Mouse (Mus musculus) midbrain, embryonic 11.5 days (tissue): ENCODE results near the gene Eml1. TPM values are rescaled to one million over a fixed set of nuclear protein-coding genes. Genes with fewer than 3 reads are reported as not detected.

ENCODE experiments used
- ATAC-seq: fragments of 200-750 bp; cut with Nextera tagmentation; 2 replicates; pipeline ENCODE4 v1.8.0; 2017; ENCODE audit warnings: moderate TSS enrichment, moderate library complexity; ENCODE audit not compliant: low FRiP score
- DNase-seq: peaks from one replicate; pipeline ENCODE4 v3.0.0; 2015; ENCODE audit warnings: low spot score; ENCODE audit errors: missing footprints
- H3K27ac ChIP-seq: fragments of 300-500 bp; sonication (generic); 2 replicates; pipeline ENCODE4 v1.5.1; 2014; ENCODE audit warnings: low read depth, low read length
- H3K27me3 ChIP-seq: fragments of 300-500 bp; sonication (generic); 2 replicates; pipeline ENCODE4 v1.6.1; 2014; ENCODE audit warnings: mild to moderate bottlenecking, low read length, moderate library complexity, mixed read lengths; ENCODE audit not compliant: control insufficient read depth, insufficient read depth
- H3K36me3 ChIP-seq: fragments of 300-500 bp; sonication (generic); 2 replicates; pipeline ENCODE4 v1.6.1; 2014; ENCODE audit warnings: mild to moderate bottlenecking, low read length, moderate library complexity, mixed read lengths; ENCODE audit not compliant: control insufficient read depth, insufficient read depth
- H3K4me1 ChIP-seq: fragments of 300-500 bp; sonication (generic); 2 replicates; pipeline ENCODE4 v1.6.1; 2014; ENCODE audit warnings: low read length; ENCODE audit not compliant: control insufficient read depth, insufficient read depth
- H3K4me2 ChIP-seq: fragments of 300-500 bp; sonication (generic); 2 replicates; pipeline ENCODE4 v1.6.1; 2014; ENCODE audit warnings: mild to moderate bottlenecking, moderate library complexity
- H3K4me3 ChIP-seq: fragments of 300-500 bp; sonication (generic); 2 replicates; pipeline ENCODE4 v1.5.1; 2014; ENCODE audit warnings: low read depth, low read length
- H3K9ac ChIP-seq: fragments of 300-500 bp; sonication (generic); 2 replicates; pipeline ENCODE4 v1.6.1; 2014; ENCODE audit warnings: low read length
- H3K9me3 ChIP-seq: fragments of 300-500 bp; sonication (generic); 2 replicates; pipeline ENCODE4 v1.6.1; 2016; ENCODE audit warnings: low read length; ENCODE audit not compliant: control insufficient read depth
- WGBS: fragments of 180-500 bp; shearing (Covaris S2); extraction: QIAGEN DNeasy Blood & Tissue Kit; methylation state at CpG from one replicate; pipeline ENCODE4 v1.1.7; 2014; 5-methylcytosine and 5-hydroxymethylcytosine counted together
- polyA plus RNA-seq: library from polyadenylated mRNA; unstranded; fragments of >200 nt; fragmentation: Nextera tagmentation; extraction: Ambion mirVana; gene quantifications from 2 replicates; pipeline ENCODE4 v1.2.1, GENCODE M21; 2014

The Eml1 gene
- polyA plus RNA-seq, 1 experiment from 2014 or later: 111 TPM

GRCm38 (mm10) chr12:108519374-108519773, 148.6 kb downstream of the Eml1 start:
- ATAC-seq: no peak
- H3K4me2 ChIP-seq: no peak overlapping the region
- H3K27ac ChIP-seq: no peak overlapping the region
- no peaks in the 10 kb centered on the region for H3K9me3 ChIP-seq
- no peak for DNase-seq
- 79% methylated on average over 8 of the region's 8 CpGs for WGBS
- H3K4me1 ChIP-seq: no peaks in the 10 kb centered on the region
- no peak overlapping the region for H3K4me3 ChIP-seq
- peaks cover 21% of the 10 kb centered on the region for H3K36me3 ChIP-seq
- H3K27me3 ChIP-seq: no peaks in the 10 kb centered on the region
- H3K9ac ChIP-seq: no peak overlapping the region

- 51% methylated on average over 8 of the region's 8 CpGs for WGBS
- Histone ChIP-seq H3K36me3 (peaks cover 6% of the 10 kb centered on the region), H3K9me3 (no peaks in the 10 kb centered on the region), H3K9ac (no peak overlapping the region), H3K4me3 (no peak overlapping the region), H3K4me1 (no peaks in the 10 kb centered on the region), H3K27me3 (no peaks in the 10 kb centered on the region), H3K4me2 (no peak overlapping the region), H3K27ac (no peak overlapping the region)
- ATAC-seq (peak; percentile 50; the same call in 1 of the 2 replicates), DNase-seq (peak; percentile 94)
These were observed 158.5 kb downstream of the Eml1 start for GRCm38 (mm10) chr12:108529214-108529613.

GRCm38 (mm10) chr12:108534484-108534883, 163.7 kb downstream of the Eml1 start:
- Histone ChIP-seq H3K36me3 (peaks cover 13% of the 10 kb centered on the region), H3K9me3 (no peaks in the 10 kb centered on the region), H3K4me2 (no peak overlapping the region), H3K9ac (no peak overlapping the region), H3K27me3 (no peaks in the 10 kb centered on the region), H3K27ac (no peak overlapping the region), H3K4me3 (no peak overlapping the region), H3K4me1 (no peaks in the 10 kb centered on the region)
- WGBS: 87% methylated on average over 11 of the region's 11 CpGs
- no peak for ATAC-seq
- no peak for DNase-seq

- WGBS: 70% methylated on average over 10 of the region's 10 CpGs
- ATAC-seq (no peak), DNase-seq (no peak)
- Histone ChIP-seq H3K27me3 (no peaks in the 10 kb centered on the region), H3K27ac (no peak overlapping the region), H3K4me1 (no peaks in the 10 kb centered on the region), H3K4me3 (no peak overlapping the region), H3K4me2 (no peak overlapping the region), H3K9ac (no peak overlapping the region), H3K36me3 (peaks cover 13% of the 10 kb centered on the region), H3K9me3 (no peaks in the 10 kb centered on the region)
These were observed 165.7 kb downstream of the Eml1 start for GRCm38 (mm10) chr12:108536461-108536860.

GRCm38 (mm10) chr12:108541088-108541487, 170.3 kb downstream of the Eml1 start:
- DNase-seq (peak; percentile 92), ATAC-seq (peak; percentile 56)
- H3K27ac ChIP-seq: no peak overlapping the region
- H3K9ac ChIP-seq: no peak overlapping the region
- peaks cover 1% of the 10 kb centered on the region; the same call in 1 of the 2 replicates for H3K4me1 ChIP-seq
- no peaks in the 10 kb centered on the region for H3K9me3 ChIP-seq
- 31% methylated on average over 6 of the region's 6 CpGs for WGBS
- no peak overlapping the region for H3K4me3 ChIP-seq
- H3K36me3 ChIP-seq: peaks cover 4% of the 10 kb centered on the region
- no peak overlapping the region for H3K4me2 ChIP-seq
- no peaks in the 10 kb centered on the region for H3K27me3 ChIP-seq

- H3K4me3 ChIP-seq: no peak overlapping the region
- H3K36me3 ChIP-seq: no peaks in the 10 kb centered on the region
- peak overlapping the region; percentile 86 for H3K27ac ChIP-seq
- peak overlapping the region; percentile 18; the same call in 1 of the 2 replicates for H3K9ac ChIP-seq
- WGBS: 12% methylated on average over 10 of the region's 10 CpGs
- H3K27me3 ChIP-seq: no peaks in the 10 kb centered on the region
- peak overlapping the region; percentile 4; the same call in 1 of the 2 replicates for H3K4me2 ChIP-seq
- ATAC-seq: peak; percentile 88
- no peaks in the 10 kb centered on the region for H3K9me3 ChIP-seq
- DNase-seq: peak; percentile 95
- H3K4me1 ChIP-seq: peaks cover 18% of the 10 kb centered on the region
These were observed 175.9 kb downstream of the Eml1 start for GRCm38 (mm10) chr12:108546508-108547153.

- ATAC-seq: peak; percentile 27; the same call in 1 of the 2 replicates
- peak overlapping the region; percentile 4; the same call in 1 of the 2 replicates for H3K4me2 ChIP-seq
- H3K27ac ChIP-seq: peak overlapping the region; percentile 86
- no peaks in the 10 kb centered on the region for H3K36me3 ChIP-seq
- H3K27me3 ChIP-seq: no peaks in the 10 kb centered on the region
- peaks cover 20% of the 10 kb centered on the region for H3K4me1 ChIP-seq
- H3K9me3 ChIP-seq: no peaks in the 10 kb centered on the region
- no peak for DNase-seq
- WGBS: 56% methylated on average over 15 of the region's 15 CpGs
- no peak overlapping the region for H3K4me3 ChIP-seq
- peak overlapping the region; percentile 18; the same call in 1 of the 2 replicates for H3K9ac ChIP-seq
These were observed 176.6 kb downstream of the Eml1 start for GRCm38 (mm10) chr12:108547251-108547875.

GRCm38 (mm10) chr12:108551731-108552130, 181.0 kb downstream of the Eml1 start:
- Histone ChIP-seq H3K4me3 (no peak overlapping the region), H3K27ac (no peak overlapping the region), H3K36me3 (no peaks in the 10 kb centered on the region), H3K9ac (no peak overlapping the region), H3K27me3 (no peaks in the 10 kb centered on the region), H3K4me1 (peaks cover 26% of the 10 kb centered on the region), H3K4me2 (no peak overlapping the region), H3K9me3 (no peaks in the 10 kb centered on the region)
- ATAC-seq (no peak), DNase-seq (no peak)
- 81% methylated on average over 7 of the region's 7 CpGs for WGBS

- DNase-seq: no peak
- no peak overlapping the region for H3K27ac ChIP-seq
These were observed 182.3 kb downstream of the Eml1 start for GRCm38 (mm10) chr12:108553079-108553478.

More at GRCm38 (mm10) chr12:108553079-108553478, 182.3 kb downstream of the Eml1 start:
- H3K36me3 ChIP-seq: no peaks in the 10 kb centered on the region
- no peak for ATAC-seq
- 45% methylated on average over 6 of the region's 6 CpGs for WGBS
- H3K9ac ChIP-seq: no peak overlapping the region
- no peaks in the 10 kb centered on the region for H3K9me3 ChIP-seq
- peaks cover 27% of the 10 kb centered on the region for H3K4me1 ChIP-seq
- H3K4me2 ChIP-seq: no peak overlapping the region
- no peaks in the 10 kb centered on the region for H3K27me3 ChIP-seq
- no peak overlapping the region for H3K4me3 ChIP-seq
